Mouse (Mus musculus): ENCODE results near the gene Hoxb5.

Hoxb5 gene

DNA sequence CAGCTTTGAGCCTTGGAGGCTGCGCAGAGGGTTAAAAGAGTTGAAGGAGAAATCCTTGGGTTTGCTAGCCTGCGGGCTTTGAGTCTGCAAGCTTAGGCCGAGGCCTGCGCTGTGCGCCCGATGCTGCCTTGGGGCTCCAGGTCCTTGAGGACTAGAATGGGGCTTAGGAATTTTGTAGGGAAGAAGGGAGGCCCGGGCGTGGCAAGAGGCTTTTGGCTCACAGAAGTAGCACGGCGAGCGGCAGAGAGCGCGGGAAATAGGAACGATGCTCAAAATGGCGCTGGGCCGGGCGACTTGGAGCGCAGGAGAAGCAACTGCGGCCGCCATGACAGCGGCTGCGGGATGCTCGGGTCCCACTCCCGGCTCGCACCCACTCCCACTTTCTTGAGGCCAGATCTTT, 51.2 kb downstream of the Hoxb5 start:
- DNase-seq, result peak; percentile 78 to 88

DNA sequence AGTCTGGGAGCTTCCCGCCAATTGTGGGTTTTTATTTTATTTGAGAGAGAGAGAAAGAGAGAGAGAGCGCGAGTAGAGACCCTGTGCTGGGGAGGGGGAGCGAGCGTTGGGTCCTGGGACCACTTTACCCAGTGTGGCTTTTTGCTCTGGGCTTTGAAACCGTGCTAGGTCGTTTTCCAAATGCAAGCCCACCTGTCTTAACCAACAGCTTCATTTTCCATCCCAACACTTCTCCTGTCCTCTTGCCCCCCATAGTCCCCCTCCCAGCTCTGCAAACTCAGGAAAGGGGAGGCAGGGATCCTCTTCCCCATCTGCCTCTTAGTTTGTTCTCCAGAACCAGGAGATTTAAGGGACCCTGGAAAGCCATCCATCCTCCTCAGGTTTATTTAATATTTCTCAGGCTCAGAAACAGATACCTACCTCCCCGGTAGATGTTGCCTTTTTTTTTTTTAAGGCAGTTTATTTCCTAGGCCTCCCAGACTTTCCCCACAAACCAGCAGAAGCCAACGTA, 51.7 kb downstream of the Hoxb5 start:
- DNase-seq, result no peak

All from kidney, postnatal 4 days (tissue).